Mouse (Mus musculus): ENCODE measurements around the gene Ltc4s.

The Ltc4s gene

GRCm38 (mm10) chr11:50194793-50195192 is 43.6 kb downstream of the Ltc4s start:
- DNase-seq = no peak

GRCm38 (mm10) chr11:50194070-50194469 is 44.3 kb downstream of the Ltc4s start:
- DNase-seq = no peak

GRCm38 (mm10) chr11:50192278-50192677 is 46.1 kb downstream of the Ltc4s start:
- no peak for DNase-seq

- no peak for DNase-seq
Measured at GRCm38 (mm10) chr11:50190362-50190761, 48.1 kb downstream of the Ltc4s start.

- DNase-seq = no peak
Measured at GRCm38 (mm10) chr11:50188682-50189081, 49.7 kb downstream of the Ltc4s start.

All from kidney, adult 11 months (tissue).